Mouse (Mus musculus) liver, adult 2 months (tissue): ENCODE measurements around the gene Ano6. TPM values are rescaled to one million over a fixed set of nuclear protein-coding genes. Genes with fewer than 3 reads are reported as not detected.

Experiments
- DNase-seq: peaks from one replicate; pipeline ENCODE4 v3.0.0-alpha.2; 2011; ENCODE audit warnings: low read depth, low spot score; ENCODE audit errors: extremely low read depth
- H3K27ac ChIP-seq: fragments of 200-500 bp; replicated peaks from 2 replicates; pipeline ENCODE4 v1.5.1; 2012; ENCODE audit warnings: low read depth, mild to moderate bottlenecking, control low read depth, inconsistent platforms, low read length; ENCODE audit not compliant: insufficient read depth
- H3K27me3 ChIP-seq: fragments of 200-500 bp; 2 replicates; pipeline ENCODE4 v1.6.1; 2012; ENCODE audit warnings: mild to moderate bottlenecking, moderate library complexity, low read length, inconsistent platforms; ENCODE audit not compliant: control insufficient read depth, insufficient read depth
- H3K36me3 ChIP-seq: fragments of 200-500 bp; 2 replicates; pipeline ENCODE4 v1.6.1; 2012; ENCODE audit warnings: low read length, inconsistent platforms; ENCODE audit not compliant: control insufficient read depth, insufficient read depth
- H3K4me1 ChIP-seq: fragments of 200-500 bp; 2 replicates; pipeline ENCODE4 v1.6.1; 2011; ENCODE audit warnings: low read length; ENCODE audit not compliant: control insufficient read depth, insufficient read depth
- H3K4me3 ChIP-seq: fragments of 200-500 bp; 2 replicates; pipeline ENCODE4 v1.5.1; 2011; ENCODE audit warnings: low read depth, mild to moderate bottlenecking, control low read depth, low read length, moderate library complexity; ENCODE audit not compliant: insufficient read depth
- H3K79me2 ChIP-seq: fragments of 200-500 bp; 2 replicates; pipeline ENCODE4 v1.6.1; 2012; ENCODE audit warnings: inconsistent platforms, mild to moderate bottlenecking, low read length, moderate library complexity; ENCODE audit not compliant: control insufficient read depth, insufficient read depth
- H3K9ac ChIP-seq: fragments of 200-500 bp; 2 replicates; pipeline ENCODE4 v1.6.1; 2012; ENCODE audit warnings: low read depth, mild to moderate bottlenecking, control low read depth, inconsistent platforms, low read length
- CTCF ChIP-seq: fragments of 200-500 bp; IDR thresholded peaks from 2 replicates; pipeline ENCODE4 v1.5.1; 2011; ENCODE audit warnings: low read depth, low read length, control low read depth
- POLR2A ChIP-seq: fragments of 200-500 bp; IDR thresholded peaks from 2 replicates; pipeline ENCODE4 v1.6.1; 2011; ENCODE audit warnings: low read length, control low read depth; ENCODE audit not compliant: insufficient read depth; ENCODE audit errors: extremely low read depth
- WGBS: fragments of 180-500 bp; shearing (Covaris S2); methylation state at CpG from one replicate; pipeline ENCODE4 v1.1.7; 2018; 5-methylcytosine and 5-hydroxymethylcytosine counted together
- polyA plus RNA-seq: library from polyadenylated mRNA; depleted of rRNA; stranded (reverse); fragments of >200 nt; gene quantifications from 2 replicates; pipeline ENCODE4 v1.2.3, GENCODE M21; 2012; rRNA removed
- total RNA-seq: library from RNA; depleted of rRNA; stranded (reverse); fragments of >200 nt; gene quantifications from 2 replicates; pipeline ENCODE4 v1.2.3, GENCODE M21; 2014; rRNA removed

Gene Ano6
- total and polyA plus RNA-seq, 2 experiments = 3.3 to 4.1 TPM

DNA sequence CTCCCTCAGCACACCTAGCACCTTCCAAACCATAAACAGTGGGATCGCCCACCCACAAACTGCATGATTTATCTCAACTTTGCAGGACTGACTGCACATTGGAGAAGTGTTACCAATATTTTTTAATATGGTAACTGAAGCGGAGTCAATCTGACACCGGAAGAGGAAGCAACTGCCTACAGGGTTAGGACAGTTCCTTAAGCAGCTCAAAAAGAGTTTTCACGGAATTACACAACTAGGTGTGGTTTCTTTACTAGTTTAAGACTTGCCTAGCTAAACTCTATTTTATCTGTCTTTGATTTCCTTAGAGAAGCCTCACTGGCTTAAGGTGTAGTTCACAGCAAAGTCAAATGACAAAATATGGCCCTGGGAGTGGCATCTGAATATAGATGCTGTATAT lies 223.9 kb downstream of the Ano6 start:
- no peaks in the 10 kb centered on the region for H3K79me2 ChIP-seq
- TF ChIP-seq CTCF (no peak), POLR2A (no peak)
- WGBS = 93% methylated on average over 4 of the region's 4 CpGs
- H3K4me1 ChIP-seq = no peaks in the 10 kb centered on the region
- H3K27me3 ChIP-seq = no peaks in the 10 kb centered on the region
- no peak for DNase-seq
- H3K9ac ChIP-seq = no peak overlapping the region
- no peaks in the 10 kb centered on the region for H3K36me3 ChIP-seq
- no peak overlapping the region for H3K4me3 ChIP-seq
- no peak overlapping the region for H3K27ac ChIP-seq

- no peak overlapping the region for H3K9ac ChIP-seq
- 88% methylated on average over 3 of the region's 3 CpGs for WGBS
- DNase-seq = no peak
- H3K4me1 ChIP-seq = no peaks in the 10 kb centered on the region
- no peak overlapping the region for H3K27ac ChIP-seq
- no peaks in the 10 kb centered on the region for H3K36me3 ChIP-seq
- H3K4me3 ChIP-seq = no peak overlapping the region
- no peaks in the 10 kb centered on the region for H3K79me2 ChIP-seq
- no peaks in the 10 kb centered on the region for H3K27me3 ChIP-seq
- TF ChIP-seq POLR2A (no peak), CTCF (no peak)
Measured at GRCm38 (mm10) chr15:96020465-96020864, 229.8 kb downstream of the Ano6 start.

DNA sequence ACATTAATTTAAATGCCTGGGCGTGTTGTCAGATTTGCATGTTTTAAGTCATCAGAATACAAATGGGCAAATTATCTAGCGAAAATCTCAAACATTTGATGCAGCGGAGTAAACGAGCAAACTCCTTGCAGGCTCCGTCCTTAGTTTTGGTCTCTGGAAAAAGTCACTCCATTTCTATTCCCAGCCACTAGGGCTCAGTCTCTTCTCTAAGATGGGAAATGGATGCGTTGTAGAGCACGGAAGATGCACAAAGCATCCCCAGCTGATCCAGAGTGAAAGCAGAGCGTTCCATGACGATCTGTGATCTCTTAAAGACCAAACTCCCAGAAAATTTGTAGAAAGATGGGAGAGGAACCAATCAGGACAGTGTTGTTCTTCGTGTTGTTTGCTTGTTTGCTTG lies 230.9 kb downstream of the Ano6 start:
- Histone ChIP-seq H3K9ac (no peak overlapping the region), H3K4me1 (no peaks in the 10 kb centered on the region), H3K4me3 (no peak overlapping the region), H3K79me2 (no peaks in the 10 kb centered on the region), H3K27ac (no peak overlapping the region), H3K36me3 (no peaks in the 10 kb centered on the region), H3K27me3 (no peaks in the 10 kb centered on the region)
- no peak for DNase-seq
- TF ChIP-seq CTCF (no peak), POLR2A (no peak)
- 70% methylated on average over 10 of the region's 10 CpGs for WGBS

Other genes starting within 250 kb of the Ano6 start
- not detected in 2 replicates for gene Dbx2, start 134.9 kb upstream of the Ano6 start, total RNA-seq
- not detected in 2 replicates for gene Dbx2, start 134.9 kb upstream of the Ano6 start, polyA plus RNA-seq